Mouse (Mus musculus) adipose tissue, adult 10 weeks (tissue): ENCODE results near the gene Apoa1. TPM values are rescaled to one million over a fixed set of nuclear protein-coding genes. Genes with fewer than 3 reads are reported as not detected.

Source experiments
- polyA plus RNA-seq: library from polyadenylated mRNA; stranded (reverse); fragments of 350-450 nt; fragmentation: Illumina TruSeq; extraction: RNeasy Lipid Tissue Mini Kit (QIAGEN cat#74804); gene quantifications from one replicate; pipeline ENCODE4 v1.2.3, GENCODE M21; 2014; ENCODE audit warnings: low read depth, low replicate concordance

The Apoa1 gene
- polyA plus RNA-seq = 1.2 TPM

GRCm38 (mm10) chr9:46228491-46228890, at the start of gene Apoa1:
TSS of gene Apoa1 (plus strand) at chr9:46228580.

GRCm38 (mm10) chr9:46235596-46235648, 7.0 kb downstream of the Apoa1 start, which contains the start of gene Apoc3:
TSS of gene Apoc3 (minus strand) at chr9:46235636.

GRCm38 (mm10) chr9:46240526-46241153, 12.3 kb downstream of the Apoa1 start, which contains the start of gene Apoa4:
TSS of gene Apoa4 (plus strand) at chr9:46240696.

GRCm38 (mm10) chr9:46268343-46268873, 40.0 kb downstream of the Apoa1 start, which contains the start of gene Apoa5:
TSS of gene Apoa5 (plus strand) at chr9:46268633.

GRCm38 (mm10) chr9:46272677-46273454, 44.5 kb downstream of the Apoa1 start, which contains the start of gene Zpr1:
TSS of gene Zpr1 (plus strand) at chr9:46273064.

Other genes starting within 250 kb of the Apoa1 start
- 48.7 TPM for gene Pafah1b2, start 215.9 kb upstream of the Apoa1 start, polyA plus RNA-seq
- gene Sik3, start 215.8 kb upstream of the Apoa1 start, polyA plus RNA-seq = 23.2 TPM
- 5.3 TPM for gene Apoc3, start 7.1 kb downstream of the Apoa1 start, polyA plus RNA-seq
- not detected for gene Apoa4, start 12.1 kb downstream of the Apoa1 start, polyA plus RNA-seq
- not detected for gene Apoa5, start 40.1 kb downstream of the Apoa1 start, polyA plus RNA-seq
- gene Zpr1, start 44.5 kb downstream of the Apoa1 start, polyA plus RNA-seq = 26.5 TPM
- 6.9 TPM for gene Bud13, start 54.4 kb downstream of the Apoa1 start, polyA plus RNA-seq
- gene 4931429L15Rik, start 91.4 kb downstream of the Apoa1 start, polyA plus RNA-seq = 2.1 TPM